Mouse (Mus musculus) CD4-positive helper T cell, adult 2 months (primary cell): ENCODE data around the gene Sept12.

Experiments
- DNase-seq: peaks from one replicate; pipeline ENCODE4 v3.0.0-alpha.2; 2012; ENCODE audit warnings: low read depth, missing footprints, low spot score

Sept12 gene

DNA sequence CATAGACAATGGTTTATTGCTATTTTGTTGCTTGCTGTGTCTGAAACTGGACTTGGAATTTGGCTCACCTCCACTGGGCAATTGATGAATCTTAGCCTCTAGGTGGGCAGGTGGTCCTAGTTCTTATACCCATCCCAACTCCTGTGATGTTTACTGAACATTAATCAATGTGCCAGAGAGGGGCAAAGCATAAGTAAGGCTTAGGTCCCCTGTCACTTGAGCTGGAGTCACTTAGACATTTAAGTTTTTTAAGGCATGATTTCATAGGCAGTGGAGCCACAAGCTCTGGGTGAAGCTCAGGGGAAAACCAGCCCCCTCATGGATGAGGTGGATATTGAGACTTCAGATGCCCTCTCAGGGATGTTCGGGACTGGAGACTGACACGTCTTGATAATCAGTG is 59.2 kb downstream of the Sept12 start, which contains the start of gene Nudt16l1:
Gene Nudt16l1, plus strand, starts transcription at position 301 of the 400 bp plus-strand sequence.
- DNase-seq, result no peak

DNA sequence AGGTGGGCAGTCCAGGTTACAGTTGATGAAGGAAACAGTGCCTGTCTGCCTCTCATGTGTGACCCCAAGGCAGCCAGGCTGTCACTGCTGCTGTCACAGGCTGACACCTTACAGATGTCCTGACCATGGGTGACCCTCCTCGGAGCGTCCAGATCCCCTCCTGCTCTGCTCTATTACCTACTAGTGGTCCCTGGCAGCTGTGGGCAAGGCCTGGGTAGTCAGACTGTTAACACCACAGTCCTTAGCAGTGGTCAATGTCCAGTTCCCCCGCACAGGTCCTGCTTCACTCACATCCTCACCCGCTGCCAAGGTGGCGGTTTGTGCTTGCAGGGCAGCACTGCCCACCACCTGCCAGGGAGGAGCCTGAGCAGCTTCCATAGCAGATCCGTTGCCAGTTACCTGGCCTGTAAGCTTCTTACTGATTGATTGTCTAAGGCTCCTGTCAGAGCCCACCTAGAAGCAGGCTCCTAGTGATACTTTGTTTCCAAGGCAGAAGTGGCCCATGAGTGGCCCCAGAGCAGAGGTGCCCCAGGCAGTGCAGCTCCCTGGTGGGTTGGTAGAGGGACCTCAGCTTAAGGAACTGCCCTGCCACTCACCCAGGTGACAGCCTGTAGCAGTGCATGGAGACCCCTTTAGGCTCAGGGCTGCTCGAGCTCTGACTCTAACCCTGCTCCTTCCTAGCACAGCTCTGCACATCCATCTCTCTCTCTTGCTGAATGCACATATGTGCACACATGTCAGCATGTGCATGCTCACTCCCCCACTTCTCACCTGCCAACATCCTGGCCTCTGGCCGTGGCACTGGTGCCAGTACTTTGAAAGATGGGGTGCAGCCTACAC is 60.1 kb downstream of the Sept12 start:
- DNase-seq, result no peak
